Mouse (Mus musculus) lung, adult 18-20 months (tissue): ENCODE data around the gene Gm13276.
"Not testable (repeated sequence)": the region's sequence is repeated elsewhere in the genome, so short reads cannot be mapped to it uniquely, and the experiment has no call there.

Experiments
- DNase-seq, 2 experiments: peaks; one replicate each; pipeline ENCODE4 v3.0.0; 2022; ENCODE audit warnings: mixed read lengths in 2 of 2

The Gm13276 gene

GRCm38 (mm10) chr4:88785409-88785808 lies at the start of gene Gm13276:
Gm13276 (plus strand) TSS chr4:88785709.
- not testable (repeated sequence) for DNase-seq

GRCm38 (mm10) chr4:88738480-88738879 lies 47.0 kb upstream of the Gm13276 start:
- DNase-seq: peak; percentile 60 to 69

- no peak for DNase-seq
Measured at GRCm38 (mm10) chr4:88739036-88739435, 46.5 kb upstream of the Gm13276 start.

GRCm38 (mm10) chr4:88741426-88741825 lies 44.1 kb upstream of the Gm13276 start:
- DNase-seq: no peak

GRCm38 (mm10) chr4:88742771-88743371 lies 42.6 kb upstream of the Gm13276 start:
- DNase-seq: no peak

GRCm38 (mm10) chr4:88744207-88744606 lies 41.3 kb upstream of the Gm13276 start:
- no peak for DNase-seq

GRCm38 (mm10) chr4:88749926-88750325 lies 35.6 kb upstream of the Gm13276 start:
- no peak for DNase-seq

GRCm38 (mm10) chr4:88754818-88755340 lies 30.6 kb upstream of the Gm13276 start, which contains the start of gene Gm13271:
Gm13271 (plus strand) TSS chr4:88754868.
- DNase-seq: peak; percentile 47 to 73

GRCm38 (mm10) chr4:88756581-88757513 lies 28.7 kb upstream of the Gm13276 start:
- DNase-seq: not testable (repeated sequence)

GRCm38 (mm10) chr4:88757628-88758031 lies 27.9 kb upstream of the Gm13276 start:
- DNase-seq: peak; percentile 89

GRCm38 (mm10) chr4:88758751-88759150 lies 26.8 kb upstream of the Gm13276 start:
- DNase-seq: not testable (repeated sequence)

- DNase-seq: peak; percentile 35 to 38
Measured at GRCm38 (mm10) chr4:88759610-88760268, 25.8 kb upstream of the Gm13276 start, which contains the start of gene Gm13283. Gm13283 (plus strand) TSS chr4:88760119.

- peak; percentile 84 to 87 for DNase-seq
Measured at GRCm38 (mm10) chr4:88760431-88760830, 25.1 kb upstream of the Gm13276 start.

GRCm38 (mm10) chr4:88761776-88762175 lies 23.7 kb upstream of the Gm13276 start:
- peak; percentile 54 to 72 for DNase-seq

GRCm38 (mm10) chr4:88762341-88762740 lies 23.2 kb upstream of the Gm13276 start:
- DNase-seq: not testable (repeated sequence)

GRCm38 (mm10) chr4:88763384-88764018 lies 22.0 kb upstream of the Gm13276 start:
- peak; percentile 72 to 77 for DNase-seq

GRCm38 (mm10) chr4:88773534-88773933 lies 12.0 kb upstream of the Gm13276 start, which contains the start of gene Gm13290:
Gm13290 (plus strand) TSS chr4:88773834.
- not testable (repeated sequence) for DNase-seq

- not testable (repeated sequence) for DNase-seq
Measured at GRCm38 (mm10) chr4:88776622-88777021, 8.9 kb upstream of the Gm13276 start, which contains the start of gene Gm13289. Gm13289 (plus strand) TSS chr4:88776922.

GRCm38 (mm10) chr4:88779550-88779949 lies 6.0 kb upstream of the Gm13276 start, which contains the start of gene Gm13272:
Gm13272 (plus strand) TSS chr4:88779850.
- DNase-seq: not testable (repeated sequence)

GRCm38 (mm10) chr4:88780320-88780719 lies 5.2 kb upstream of the Gm13276 start:
- DNase-seq: not testable (repeated sequence)

- not testable (repeated sequence) for DNase-seq
Measured at GRCm38 (mm10) chr4:88781831-88782230, 3.7 kb upstream of the Gm13276 start, which contains the start of gene Ifnz. Ifnz (plus strand) TSS chr4:88782131.

GRCm38 (mm10) chr4:88782335-88782734 lies 3.2 kb upstream of the Gm13276 start:
- DNase-seq: peak; percentile 23 to 24
